Mouse (Mus musculus): ENCODE data around the gene Anapc5.
A peak's percentile ranks its signal among the peaks of the same experiment; 100 is the strongest.

Anapc5 gene

DNA sequence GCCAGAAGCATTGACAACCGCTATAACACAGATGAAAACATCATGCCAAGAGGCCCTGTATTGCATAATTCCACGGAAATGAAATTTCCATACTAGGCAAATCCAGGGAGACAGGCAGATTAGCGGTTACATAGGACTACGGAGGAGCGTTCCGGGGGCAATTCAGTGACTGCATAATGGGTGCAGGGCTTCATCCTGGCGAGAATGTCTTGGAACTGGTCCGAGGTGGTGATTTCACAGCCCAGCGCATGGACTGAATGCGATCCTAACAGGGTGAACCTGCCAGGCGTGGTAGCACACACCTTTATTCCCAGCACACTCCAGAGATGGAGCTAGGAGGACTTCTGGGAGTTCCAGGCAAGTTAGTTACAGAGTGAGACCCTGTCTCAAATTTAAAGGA lies 53.9 kb downstream of the Anapc5 start:
- DNase-seq, result no peak

DNA sequence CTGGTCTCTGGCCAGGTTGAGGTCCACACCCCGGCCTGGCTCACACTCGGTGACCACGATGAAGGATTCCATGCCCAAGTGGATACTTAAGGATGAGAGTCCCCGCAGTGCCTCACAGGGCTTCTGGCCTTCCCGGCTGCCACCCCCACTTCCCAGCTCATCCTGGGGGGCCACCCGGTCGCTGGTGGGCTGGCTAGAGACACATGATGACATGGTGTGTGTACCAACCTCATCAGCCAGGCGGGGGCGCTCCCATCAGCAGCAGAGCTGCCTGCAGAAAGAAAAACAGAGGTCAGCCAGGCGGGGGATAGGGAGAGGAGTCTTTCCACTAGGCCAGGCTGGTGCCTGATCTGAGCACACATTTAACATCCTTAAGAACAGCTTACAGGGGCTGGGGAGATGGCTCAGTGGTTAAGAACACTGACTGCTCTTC lies 57.1 kb downstream of the Anapc5 start:
- DNase-seq, result peak; percentile 56

DNA sequence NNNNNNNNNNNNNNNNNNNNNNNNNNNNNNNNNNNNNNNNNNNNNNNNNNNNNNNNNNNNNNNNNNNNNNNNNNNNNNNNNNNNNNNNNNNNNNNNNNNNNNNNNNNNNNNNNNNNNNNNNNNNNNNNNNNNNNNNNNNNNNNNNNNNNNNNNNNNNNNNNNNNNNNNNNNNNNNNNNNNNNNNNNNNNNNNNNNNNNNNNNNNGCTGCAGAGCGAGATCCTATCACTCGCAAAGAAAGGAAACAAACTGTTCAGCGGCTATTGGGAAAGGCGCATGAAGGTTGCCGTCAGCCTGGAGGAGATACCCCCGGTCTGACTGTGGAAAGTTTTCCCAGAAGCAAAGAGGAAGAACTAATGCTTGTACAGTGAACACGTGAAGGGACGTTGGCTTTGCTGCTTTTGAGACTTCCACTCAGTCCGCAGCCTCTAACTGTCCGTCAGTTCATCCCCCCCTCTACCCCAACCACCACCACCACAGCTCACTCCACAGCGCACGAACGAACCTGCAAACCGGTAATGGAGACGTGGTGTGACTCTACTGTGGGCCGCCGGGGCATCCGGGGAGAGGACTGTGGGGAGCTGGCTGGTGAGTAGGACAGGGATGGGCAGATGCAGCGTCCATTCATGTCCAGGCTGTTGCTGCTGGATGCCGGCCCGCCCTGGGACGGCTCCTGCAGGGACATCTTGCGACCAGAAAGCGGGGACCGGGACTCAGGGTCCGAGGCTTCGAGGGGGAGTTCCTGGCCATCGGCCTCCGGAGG lies 57.7 kb downstream of the Anapc5 start:
- no peak for DNase-seq

DNA sequence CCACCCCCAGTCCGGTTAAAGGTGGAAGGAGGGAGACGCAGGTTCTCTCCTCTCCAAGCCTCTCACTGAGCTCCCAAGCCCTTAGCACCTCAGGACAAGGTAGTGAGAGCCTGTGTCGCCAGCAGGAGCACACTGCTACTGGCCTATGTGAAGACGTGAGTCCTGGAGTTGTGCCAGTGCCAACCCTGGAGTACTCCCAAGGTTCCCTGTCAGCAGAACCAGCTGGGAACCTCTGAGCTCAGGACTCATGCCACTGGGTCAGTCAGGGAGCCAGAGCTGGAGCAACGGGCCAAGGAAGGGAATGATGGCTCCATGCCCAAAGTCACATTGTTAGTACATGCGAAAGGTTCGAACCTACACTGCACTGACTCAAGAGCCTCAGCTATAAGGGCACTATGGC lies 64.5 kb downstream of the Anapc5 start:
- no peak for DNase-seq

DNA sequence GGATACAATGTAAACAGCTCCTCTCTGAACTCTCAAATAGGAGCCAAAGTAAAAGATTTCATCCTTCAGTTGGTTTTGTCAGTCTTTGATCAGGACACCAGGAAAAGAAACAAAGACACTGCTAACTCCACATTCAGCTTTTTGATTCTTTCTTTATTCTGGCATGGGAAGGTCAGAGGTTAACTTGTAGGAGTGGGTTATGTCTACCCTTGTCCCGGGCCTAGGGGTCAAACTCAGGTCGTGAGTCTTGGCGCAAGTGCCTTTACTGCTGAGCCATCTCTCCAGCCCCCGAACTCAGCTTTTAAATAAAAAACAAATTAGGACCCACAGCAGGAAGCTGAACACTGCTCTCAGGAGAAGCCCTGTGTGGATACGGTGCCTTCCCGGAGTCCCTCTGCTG lies 65.0 kb downstream of the Anapc5 start:
- DNase-seq, result no peak

DNA sequence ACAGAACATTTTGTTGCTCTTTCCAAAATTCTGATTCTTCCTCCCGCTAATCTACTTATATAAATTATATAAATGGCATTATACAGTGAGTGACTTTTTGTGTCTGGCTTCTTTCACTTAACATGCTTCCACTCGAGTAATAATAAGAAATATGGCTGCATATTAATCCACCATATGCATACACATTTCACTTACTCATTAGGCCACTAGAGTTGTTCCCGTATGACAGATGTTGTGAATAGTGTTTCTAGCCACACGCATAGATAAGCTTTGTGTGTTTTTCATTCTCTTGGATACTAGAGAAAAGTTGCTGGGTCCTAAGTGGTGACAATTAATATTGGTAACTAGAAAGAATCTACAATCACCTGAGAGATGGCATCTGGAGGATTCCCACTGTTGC lies 65.5 kb downstream of the Anapc5 start:
- DNase-seq, result no peak

DNA sequence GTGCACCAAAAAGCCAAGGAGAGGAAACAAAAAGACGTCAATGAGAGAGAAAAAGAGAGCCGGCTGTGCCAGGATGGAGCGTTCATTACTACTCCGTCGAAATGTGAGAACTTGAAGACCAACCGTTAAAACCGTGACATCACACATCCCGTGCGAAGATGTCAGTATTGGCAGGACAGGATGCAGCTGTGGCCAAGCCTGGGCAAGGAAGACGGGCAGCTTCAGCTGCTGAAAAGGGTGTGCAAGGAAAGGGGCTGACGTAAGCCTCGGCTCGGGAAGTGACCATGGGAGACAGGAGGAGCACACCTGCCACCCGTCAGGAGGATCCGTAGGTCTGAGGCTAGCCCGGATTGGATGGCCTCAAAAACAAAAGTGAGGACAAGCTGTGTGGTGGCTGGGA lies 66.7 kb downstream of the Anapc5 start:
- DNase-seq, result peak; percentile 5

DNA sequence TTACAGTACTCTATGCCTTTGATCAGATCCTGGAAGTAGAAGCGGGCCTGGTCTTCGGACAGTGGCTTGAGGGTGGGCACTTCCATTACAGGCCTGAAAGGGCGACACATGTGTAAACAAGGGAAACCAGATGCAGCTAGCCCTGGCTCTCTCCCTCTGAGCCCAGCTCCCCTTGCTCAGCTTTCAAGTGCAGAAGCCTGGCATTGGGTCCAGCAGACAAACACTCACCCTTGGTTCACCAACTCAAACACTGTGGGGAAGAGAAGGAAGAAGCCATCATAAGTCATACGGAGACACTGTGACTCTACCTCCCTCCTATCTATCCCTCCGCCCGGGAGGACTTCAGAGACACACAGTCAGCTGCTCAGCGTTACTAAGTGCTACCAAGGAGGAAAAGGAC lies 73.2 kb downstream of the Anapc5 start:
- peak; percentile 2 for DNase-seq

DNA sequence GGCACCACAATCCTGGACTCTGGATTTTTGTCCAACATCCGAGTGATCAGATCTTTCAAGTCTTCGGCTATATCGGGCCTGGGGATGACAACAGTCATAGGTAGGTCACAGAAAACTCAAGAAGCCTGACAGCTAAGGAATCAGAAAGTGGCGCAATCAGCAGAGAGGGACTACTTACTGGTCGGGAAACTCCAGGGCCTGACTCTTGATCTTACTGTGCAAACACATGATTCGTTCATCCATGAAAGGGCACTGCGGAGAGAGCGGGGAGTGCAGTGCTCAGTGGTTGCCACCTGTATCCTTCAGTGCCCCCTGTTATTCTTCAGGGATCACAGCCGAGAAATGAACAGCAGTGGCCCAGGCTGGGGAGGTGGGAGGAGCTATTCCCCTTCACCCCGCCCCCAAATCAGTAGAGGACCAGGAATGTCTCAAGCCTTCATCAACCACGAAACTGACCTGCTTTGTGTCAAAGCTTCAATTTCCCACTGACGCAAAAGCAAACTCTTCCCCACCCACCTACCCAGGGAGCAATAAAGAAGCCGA lies 77.2 kb downstream of the Anapc5 start:
- DNase-seq, result no peak

Data from liver (tissue).